Mouse (Mus musculus) brown adipose tissue, adult 24 weeks (tissue): Measurements from ENCODE around the gene Sycp2l. TPM values are rescaled to one million over a fixed set of nuclear protein-coding genes. Genes with fewer than 3 reads are reported as not detected.
A peak's percentile ranks its signal among the peaks of the same experiment; 100 is the strongest.

Experiments used
- H3K27ac ChIP-seq: fragments of 200-500 bp; replicated peaks from 2 replicates; pipeline ENCODE4 v1.5.1; 2012; ENCODE audit warnings: low read depth, mild to moderate bottlenecking, low read length
- H3K4me1 ChIP-seq: fragments of 200-500 bp; 2 replicates; pipeline ENCODE4 v1.6.1; 2012; ENCODE audit warnings: low read length, mixed read lengths; ENCODE audit not compliant: control insufficient read depth, insufficient read depth, insufficient read length
- H3K4me3 ChIP-seq: fragments of 200-500 bp; 2 replicates; pipeline ENCODE4 v1.5.1; 2012; ENCODE audit warnings: low read depth, mild to moderate bottlenecking, low read length, moderate library complexity; ENCODE audit not compliant: insufficient read depth
- polyA plus RNA-seq: library from polyadenylated mRNA; stranded (reverse); fragments of >200 nt; gene quantifications from 2 replicates; pipeline ENCODE4 v1.2.4, GENCODE M21; 2012; ENCODE audit not compliant: missing spikeins, insufficient read depth, insufficient read length

Sycp2l gene
- not detected in 2 replicates for polyA plus RNA-seq

GRCm38 (mm10) chr13:41113940-41114339 is at the start of gene Sycp2l:
Gene Sycp2l (plus strand): TSS chr13:41114307.
- no peaks in the 10 kb centered on the region for H3K4me1 ChIP-seq
- H3K4me3 ChIP-seq: no peak within 1 kb of the TSS
- no peak within 1 kb of the TSS for H3K27ac ChIP-seq

GRCm38 (mm10) chr13:41067618-41068017 is 46.5 kb upstream of the Sycp2l start:
- Histone ChIP-seq H3K4me1 (no peaks in the 10 kb centered on the region), H3K4me3 (no peak overlapping the region), H3K27ac (no peak overlapping the region)

DNA sequence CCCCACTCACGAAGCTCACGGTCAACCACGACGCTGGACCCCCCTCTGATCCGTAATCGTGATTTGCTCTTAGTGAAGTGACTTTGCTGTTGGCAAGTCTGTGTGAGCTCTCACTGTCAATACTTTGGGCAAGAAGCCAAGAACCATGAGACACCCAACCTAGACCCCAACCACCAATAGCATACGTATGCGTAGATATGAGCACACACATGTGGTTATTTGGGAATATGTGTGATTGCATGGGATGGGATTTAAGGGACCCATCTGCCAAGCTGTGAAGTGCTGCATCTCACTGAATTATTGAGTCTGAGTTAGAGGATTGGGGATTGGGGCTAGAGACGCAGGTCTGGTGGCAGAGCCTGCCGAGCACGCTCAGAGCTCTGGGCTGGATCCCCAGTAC is 42.5 kb upstream of the Sycp2l start:
- Histone ChIP-seq H3K27ac (no peak overlapping the region), H3K4me1 (no peaks in the 10 kb centered on the region), H3K4me3 (no peak overlapping the region)

- Histone ChIP-seq H3K4me3 (no peak overlapping the region), H3K27ac (no peak overlapping the region), H3K4me1 (no peaks in the 10 kb centered on the region)
Measured at GRCm38 (mm10) chr13:41073819-41074218, 40.3 kb upstream of the Sycp2l start.

- Histone ChIP-seq H3K4me1 (peaks cover 2% of the 10 kb centered on the region; the same call in 1 of the 2 replicates), H3K4me3 (no peak overlapping the region), H3K27ac (no peak overlapping the region)
Measured at GRCm38 (mm10) chr13:41077921-41078320, 36.2 kb upstream of the Sycp2l start.

- Histone ChIP-seq H3K27ac (no peak overlapping the region), H3K4me3 (no peak overlapping the region; the same call in 1 of the 2 replicates), H3K4me1 (peaks cover 2% of the 10 kb centered on the region; the same call in 1 of the 2 replicates)
Measured at GRCm38 (mm10) chr13:41078690-41079420, 35.3 kb upstream of the Sycp2l start.

DNA sequence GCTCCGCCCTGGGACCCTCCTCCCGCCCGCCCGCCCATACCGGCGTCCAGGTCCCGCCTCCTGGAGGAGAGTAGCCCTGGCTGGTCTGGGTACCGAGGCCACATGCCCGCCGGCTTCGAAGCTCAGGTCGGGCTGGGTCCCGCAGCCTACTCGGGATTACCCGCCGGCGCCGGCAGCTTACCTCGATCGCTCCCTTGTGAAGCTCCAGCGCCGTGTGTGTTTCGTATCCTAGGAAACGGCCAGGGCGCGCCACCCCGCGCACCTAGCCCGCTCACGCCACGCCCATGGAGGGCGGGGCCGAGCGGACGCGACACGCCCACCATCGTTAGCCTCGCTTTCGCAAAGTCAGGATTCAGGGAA is 34.7 kb upstream of the Sycp2l start, which contains the start of gene Mak:
TSS of gene Mak (minus strand) at position 286 of the 360 bp plus-strand sequence.
- Histone ChIP-seq H3K4me3 (peak within 1 kb of the TSS; percentile 45), H3K27ac (no peak within 1 kb of the TSS), H3K4me1 (peaks cover 2% of the 10 kb centered on the region; the same call in 1 of the 2 replicates)

DNA sequence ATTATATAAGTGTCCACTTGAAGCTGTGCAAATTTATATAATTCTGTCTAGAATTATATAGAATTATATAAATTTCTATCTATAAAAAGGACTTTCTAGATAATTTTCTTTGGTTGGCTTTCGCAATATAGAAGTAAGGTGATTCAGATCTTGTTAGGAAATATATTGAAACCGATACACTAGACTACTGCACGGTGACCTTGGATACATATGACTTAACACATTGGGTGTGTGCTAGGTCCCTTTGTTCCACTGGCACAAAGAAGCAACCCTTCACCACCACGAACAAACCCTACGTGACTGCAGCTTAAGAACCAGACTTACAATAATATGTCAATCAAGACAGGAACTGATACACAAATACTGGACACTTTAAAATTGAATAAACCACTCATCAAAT is 34.2 kb upstream of the Sycp2l start:
- H3K4me3 ChIP-seq: no peak overlapping the region
- peaks cover 2% of the 10 kb centered on the region; the same call in 1 of the 2 replicates for H3K4me1 ChIP-seq
- no peak overlapping the region for H3K27ac ChIP-seq

DNA sequence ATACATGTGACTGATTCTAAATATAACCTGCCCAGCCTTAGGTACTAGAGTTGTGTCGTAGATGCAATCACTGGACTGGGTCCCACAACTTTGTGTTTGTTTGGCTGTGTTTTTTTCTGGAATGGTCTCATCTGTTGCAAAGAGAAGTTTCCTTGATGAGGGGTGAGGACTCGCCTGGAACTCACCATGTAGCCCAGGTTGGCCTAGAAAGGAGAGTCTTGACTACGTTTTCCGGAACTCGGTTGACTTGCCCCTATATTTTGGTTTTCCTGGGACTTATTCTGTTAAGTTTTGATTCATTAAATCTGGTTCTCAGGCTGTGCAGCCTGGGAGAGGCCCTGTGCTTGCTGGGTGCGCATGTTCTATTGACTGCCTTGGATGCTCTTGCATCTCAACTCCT is 33.4 kb upstream of the Sycp2l start:
- Histone ChIP-seq H3K27ac (no peak overlapping the region), H3K4me3 (no peak overlapping the region), H3K4me1 (peaks cover 2% of the 10 kb centered on the region; the same call in 1 of the 2 replicates)

- Histone ChIP-seq H3K4me3 (no peak overlapping the region), H3K4me1 (peaks cover under 1% of the 10 kb centered on the region; the same call in 1 of the 2 replicates), H3K27ac (no peak overlapping the region)
Measured at GRCm38 (mm10) chr13:41084521-41084920, 29.6 kb upstream of the Sycp2l start.

- Histone ChIP-seq H3K4me3 (no peak overlapping the region), H3K27ac (no peak overlapping the region), H3K4me1 (no peaks in the 10 kb centered on the region)
Measured at GRCm38 (mm10) chr13:41085140-41085539, 29.0 kb upstream of the Sycp2l start.

- Histone ChIP-seq H3K27ac (no peak overlapping the region), H3K4me1 (no peaks in the 10 kb centered on the region), H3K4me3 (no peak overlapping the region)
Measured at GRCm38 (mm10) chr13:41088746-41089145, 25.4 kb upstream of the Sycp2l start.

DNA sequence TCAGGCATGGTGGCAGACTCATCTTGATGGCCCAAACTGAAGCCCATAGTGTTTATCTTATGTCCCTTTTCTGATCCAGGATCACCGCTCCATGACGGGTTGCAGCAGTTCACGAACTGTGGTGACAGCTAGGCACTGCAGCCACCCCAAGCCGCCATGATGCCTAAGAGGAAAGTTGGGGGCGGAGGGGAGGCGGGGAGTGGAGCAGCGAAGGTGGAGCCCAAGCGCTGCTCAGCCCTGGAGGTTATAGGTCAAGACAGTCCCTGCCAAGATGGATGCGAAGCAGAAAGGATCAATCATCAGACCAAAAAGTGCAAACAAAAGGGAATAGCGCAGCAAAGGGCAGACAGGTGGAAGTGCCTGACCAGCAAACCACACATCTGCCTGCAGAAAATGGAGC is 22.8 kb upstream of the Sycp2l start:
- no peak overlapping the region for H3K27ac ChIP-seq
- no peaks in the 10 kb centered on the region for H3K4me1 ChIP-seq
- no peak overlapping the region for H3K4me3 ChIP-seq

DNA sequence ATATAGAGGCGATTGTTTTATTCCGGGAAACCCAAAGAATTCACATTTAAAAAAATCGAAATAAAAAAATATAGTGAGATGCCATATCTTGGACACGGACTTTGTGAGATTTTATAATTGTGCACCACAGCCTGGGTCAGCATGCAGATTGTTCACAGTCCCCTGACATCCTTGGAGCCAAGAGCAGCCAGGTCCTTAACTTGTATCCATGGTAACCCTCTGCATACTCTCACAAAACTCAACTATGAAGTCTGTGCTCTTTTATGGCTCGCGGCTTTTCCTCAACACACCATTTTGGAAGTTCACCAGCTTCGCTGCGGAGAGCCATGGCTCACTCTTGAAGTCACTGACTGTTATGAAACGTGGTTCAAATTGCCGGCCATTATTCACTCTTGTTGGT is 19.9 kb upstream of the Sycp2l start:
- H3K4me1 ChIP-seq: no peaks in the 10 kb centered on the region
- H3K4me3 ChIP-seq: no peak overlapping the region
- H3K27ac ChIP-seq: no peak overlapping the region

- no peaks in the 10 kb centered on the region for H3K4me1 ChIP-seq
- H3K27ac ChIP-seq: no peak overlapping the region
- no peak overlapping the region for H3K4me3 ChIP-seq
Measured at GRCm38 (mm10) chr13:41097324-41098058, 16.6 kb upstream of the Sycp2l start.
